Mouse (Mus musculus) megakaryocyte progenitor cell, adult 5-6 weeks (primary cell): ENCODE data around the gene Ky. TPM values are rescaled to one million over a fixed set of nuclear protein-coding genes. Genes with fewer than 3 reads are reported as not detected.

ENCODE experiments used
- ATAC-seq: replicated peaks from 2 replicates; pipeline ENCODE4 v1.8.0; 2016; ENCODE audit warnings: mild to moderate bottlenecking, moderate TSS enrichment, inconsistent platforms; ENCODE audit not compliant: poor library complexity
- total RNA-seq, 2 experiments: library from RNA; stranded (forward) in 1 of 2; stranded (reverse) in 1 of 2; fragments of 157-497, 149-512 nt in 1 of 2; fragments of 200-1000 nt in 1 of 2; gene quantifications; 2 replicates each; pipeline versions ENCODE4 v1.2.3 to v1.2.4; 2015 to 2017

Gene Ky
- total RNA-seq (2015) (0.02 TPM in 1 of 2 replicates, not detected in the other), total RNA-seq (2017) (not detected in 2 replicates)

DNA sequence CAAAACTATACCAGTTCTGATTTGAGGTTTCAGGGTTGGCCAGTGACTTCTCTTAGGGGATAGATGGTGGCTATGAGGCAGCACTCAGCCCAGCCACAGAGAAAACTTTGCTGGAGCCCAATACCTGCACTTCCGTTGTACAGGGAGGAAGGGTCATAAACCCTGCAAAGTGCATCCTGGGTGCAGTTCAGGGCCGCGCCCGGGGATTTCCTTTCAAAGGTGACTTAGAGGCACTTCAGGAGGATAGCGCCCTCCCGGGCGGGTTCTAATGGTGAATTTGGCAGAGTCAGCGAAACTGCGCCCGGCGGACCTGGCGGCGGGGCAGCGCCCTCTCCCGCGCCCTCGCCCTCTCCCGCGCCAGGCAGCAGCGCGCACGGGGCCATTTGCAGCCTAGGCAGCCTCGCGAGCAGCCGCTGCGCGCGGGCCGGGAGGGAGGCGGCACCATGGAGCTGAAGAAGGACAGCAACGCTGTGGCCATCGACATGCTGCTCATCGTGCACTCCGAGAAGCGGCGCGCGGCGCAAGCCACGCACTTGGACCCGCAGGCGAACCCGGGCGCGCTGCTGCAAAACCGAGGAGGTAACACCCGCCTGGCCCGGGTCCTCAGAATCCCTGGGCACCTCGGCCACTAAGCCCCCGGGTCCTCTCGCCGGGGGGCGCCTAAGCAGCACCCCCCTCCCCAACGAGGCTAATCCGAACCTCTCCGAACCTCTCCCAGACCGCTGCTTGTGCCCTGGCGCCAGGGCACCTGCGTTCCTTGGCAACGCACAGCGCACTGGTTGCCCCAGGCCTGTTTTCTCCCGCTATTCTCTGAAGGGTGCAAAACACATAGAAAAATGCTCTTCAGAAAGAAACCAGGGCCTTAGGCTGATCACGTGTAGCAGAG is at the start of gene Ky:
Gene Ky, plus strand, starts transcription at position 51 of the 886 bp plus-strand sequence.
- no peak for ATAC-seq

GRCm38 (mm10) chr9:102462251-102462650 is 43.3 kb upstream of the Ky start:
- no peak for ATAC-seq

GRCm38 (mm10) chr9:102465044-102465443 is 40.5 kb upstream of the Ky start:
- no peak for ATAC-seq

GRCm38 (mm10) chr9:102465726-102466125 is 39.8 kb upstream of the Ky start:
- ATAC-seq, result no peak

DNA sequence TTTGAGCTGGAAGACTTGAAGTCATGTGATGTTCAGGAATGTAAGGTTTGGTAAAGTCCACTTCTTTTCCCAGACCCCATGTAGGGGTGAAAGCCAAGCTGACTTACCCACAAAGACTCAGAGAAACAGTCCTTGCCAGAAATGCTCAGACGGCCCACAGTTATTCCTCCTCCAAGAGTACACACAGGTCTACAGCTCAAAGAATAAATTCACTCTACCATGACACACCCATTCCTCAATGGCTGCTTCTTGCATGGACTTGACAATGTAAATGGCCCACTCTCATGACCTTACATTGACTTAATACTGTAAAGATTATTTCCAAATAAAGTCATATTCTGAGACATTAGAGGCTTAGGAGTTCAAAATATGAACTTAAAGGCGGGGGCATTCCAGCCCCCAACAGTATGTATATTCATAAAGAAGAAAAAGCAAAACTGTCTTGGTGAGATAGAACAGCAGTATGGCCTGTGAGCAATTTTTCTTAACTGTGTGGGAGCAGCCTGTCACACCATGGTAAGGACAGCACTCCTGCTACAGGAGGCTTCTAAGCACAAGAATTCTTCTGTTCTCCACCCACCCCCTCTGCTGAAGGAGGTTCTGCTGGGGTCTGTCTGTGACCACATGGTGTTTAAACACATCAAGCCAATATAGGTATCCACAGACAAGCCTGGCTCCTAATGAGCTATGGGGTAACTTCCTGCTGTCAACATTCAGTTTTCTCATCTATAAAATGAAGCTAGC is 35.3 kb upstream of the Ky start:
- no peak for ATAC-seq

DNA sequence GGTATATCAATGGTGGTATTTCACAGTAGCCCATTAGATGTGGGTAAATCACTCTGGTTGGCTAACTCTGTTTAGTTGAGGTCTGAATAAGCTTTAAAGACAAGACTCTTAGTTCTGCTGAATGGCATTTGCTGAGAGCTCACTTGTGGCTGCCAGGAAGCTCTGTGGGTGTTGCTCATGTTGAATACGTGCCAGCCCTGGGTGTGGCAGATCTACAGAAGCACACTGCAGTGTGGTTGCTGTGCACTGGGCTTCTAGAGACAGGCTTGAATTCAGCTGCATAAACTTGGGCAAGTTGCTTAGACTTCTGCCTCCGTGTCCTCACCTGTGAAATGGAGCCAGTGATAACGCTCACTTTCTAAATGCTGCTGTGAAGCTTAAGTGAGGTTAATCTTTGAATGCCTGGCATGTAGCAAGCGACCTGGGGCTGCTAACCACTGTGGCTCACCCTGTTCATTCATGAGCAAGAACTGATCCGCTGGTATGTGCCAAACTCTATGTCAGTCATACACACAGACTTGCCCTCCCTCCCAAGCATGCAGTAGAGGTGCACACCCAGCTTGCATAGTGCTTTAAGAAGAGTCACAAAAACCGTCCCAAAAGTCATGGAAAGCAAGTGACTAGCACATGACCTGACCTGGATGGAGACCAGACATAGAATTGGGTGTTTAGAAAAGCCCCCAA is 27.6 kb upstream of the Ky start:
- no peak for ATAC-seq

DNA sequence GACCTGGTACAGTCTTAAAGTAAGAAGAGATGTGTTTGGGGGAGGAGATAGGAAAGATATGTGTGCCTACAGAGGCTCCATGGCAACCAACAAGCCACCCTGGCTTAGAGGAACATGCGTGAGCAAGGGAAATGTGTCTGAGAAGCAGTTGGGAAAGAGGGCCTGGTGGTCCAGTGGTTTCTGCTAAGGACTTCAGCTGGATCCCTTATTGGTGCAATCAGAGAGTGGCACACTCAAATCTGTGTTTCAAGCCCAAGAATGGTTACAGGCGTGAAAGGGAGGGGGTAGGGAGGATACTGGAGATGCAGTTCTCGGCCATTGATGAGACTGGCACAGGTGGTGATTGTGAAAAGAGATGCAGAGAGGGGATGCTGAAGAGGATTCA is 27.1 kb upstream of the Ky start:
- ATAC-seq, result no peak

GRCm38 (mm10) chr9:102479022-102479421 is 26.5 kb upstream of the Ky start:
- peak; percentile 86 for ATAC-seq

GRCm38 (mm10) chr9:102492031-102492795 is 13.3 kb upstream of the Ky start:
- peak; percentile 52 for ATAC-seq

GRCm38 (mm10) chr9:102493044-102493443 is 12.5 kb upstream of the Ky start:
- ATAC-seq, result no peak

GRCm38 (mm10) chr9:102493916-102494315 is 11.6 kb upstream of the Ky start:
- ATAC-seq, result no peak

GRCm38 (mm10) chr9:102494454-102494853 is 11.1 kb upstream of the Ky start:
- ATAC-seq, result no peak

DNA sequence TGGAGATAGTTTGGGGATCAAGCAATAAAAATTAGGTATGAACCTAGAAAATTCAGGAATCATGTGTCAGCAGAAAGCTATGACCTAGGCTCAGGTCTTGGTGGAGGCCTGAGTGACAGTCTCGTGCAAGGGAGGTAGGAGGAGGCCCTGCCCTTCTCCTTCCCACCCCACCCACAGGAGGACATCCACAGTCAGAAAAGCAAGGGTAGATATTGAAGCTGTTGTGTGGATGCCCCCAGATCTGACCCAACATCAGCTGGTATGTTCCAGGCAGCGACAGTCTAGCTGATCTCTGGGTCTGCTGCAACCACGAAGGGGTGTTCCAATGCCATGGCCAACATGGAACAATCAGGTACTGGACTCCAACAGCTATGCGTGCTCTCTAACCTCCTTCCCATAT is 10.3 kb upstream of the Ky start:
- no peak for ATAC-seq

DNA sequence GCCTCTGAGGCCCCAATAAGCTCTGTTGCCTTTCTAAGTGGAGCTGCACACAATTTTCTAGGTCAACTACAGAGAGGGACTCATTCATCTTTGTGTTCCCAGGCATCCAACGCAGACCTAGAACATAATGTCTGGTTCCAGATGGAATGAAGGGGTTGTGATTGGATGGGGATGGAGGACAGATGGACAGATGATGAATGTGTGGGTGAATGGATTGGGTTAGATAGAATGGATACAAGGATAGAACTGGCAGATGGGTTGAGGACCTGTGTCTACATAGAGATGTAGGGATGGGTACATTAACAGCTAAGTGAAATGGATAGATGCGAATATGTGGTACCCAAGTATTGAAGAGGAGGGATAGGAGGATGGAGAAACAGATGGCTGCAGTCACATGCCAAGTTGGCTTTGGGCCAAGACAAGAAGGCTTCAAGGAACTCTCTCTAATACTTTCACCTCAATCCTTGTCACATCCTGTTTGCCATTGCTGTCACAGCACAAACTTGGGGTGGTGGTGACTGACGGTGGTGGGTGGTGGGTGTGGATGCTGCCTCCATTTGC is 9.0 kb upstream of the Ky start:
- no peak for ATAC-seq

- no peak for ATAC-seq
Observed at GRCm38 (mm10) chr9:102497089-102497690, 8.4 kb upstream of the Ky start.

DNA sequence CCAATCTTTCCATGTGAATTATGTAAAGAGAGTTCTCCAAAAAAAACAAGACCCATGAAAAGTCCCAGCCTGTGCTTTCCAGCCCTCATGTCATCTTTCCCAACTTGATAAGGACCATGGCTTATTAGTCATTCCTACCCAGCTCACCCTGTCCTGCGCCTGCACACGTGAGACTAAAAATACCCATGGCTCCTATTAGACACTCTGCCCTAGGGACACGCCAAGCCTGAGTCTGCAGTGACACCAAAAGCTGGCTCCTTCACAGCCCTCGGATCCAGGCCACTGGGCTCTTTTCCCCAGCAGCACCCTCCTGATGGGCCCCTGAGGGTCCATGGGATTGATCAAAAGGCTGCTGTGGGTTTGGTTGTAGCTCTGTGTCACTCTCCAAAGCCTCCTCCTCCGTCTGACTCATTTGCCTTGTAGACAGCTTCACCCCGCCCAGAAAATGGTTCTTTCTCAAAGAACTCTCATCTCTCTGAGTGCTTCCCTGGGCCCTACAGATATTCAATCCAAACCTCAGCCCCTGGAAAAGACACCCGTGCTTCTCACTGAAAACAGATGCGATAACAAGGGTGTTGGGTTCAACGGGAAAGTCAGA is 7.6 kb upstream of the Ky start:
- ATAC-seq, result no peak

DNA sequence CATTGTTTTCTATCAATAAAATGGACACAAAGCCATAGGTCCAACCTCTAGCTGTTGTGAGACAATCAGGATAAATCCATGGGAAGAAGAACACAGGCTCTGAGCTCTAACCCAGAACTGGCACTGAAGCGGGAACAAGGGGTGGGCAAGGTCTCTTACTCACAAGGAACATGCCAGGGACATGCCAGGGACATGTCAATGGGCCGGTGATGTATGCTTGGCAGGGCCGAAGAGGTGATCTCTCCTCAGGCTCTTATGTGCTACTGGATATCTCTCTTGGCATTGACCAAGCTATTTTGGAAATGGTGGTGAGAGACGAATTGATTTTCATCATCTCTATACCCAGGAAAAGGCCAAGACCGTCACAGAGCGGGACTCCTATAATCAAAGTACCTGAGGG is 6.8 kb upstream of the Ky start:
- no peak for ATAC-seq

- no peak for ATAC-seq
Observed at GRCm38 (mm10) chr9:102499266-102499665, 6.3 kb upstream of the Ky start.

GRCm38 (mm10) chr9:102499746-102500145 is 5.8 kb upstream of the Ky start:
- ATAC-seq, result no peak

- ATAC-seq, result no peak
Observed at GRCm38 (mm10) chr9:102501113-102501512, 4.4 kb upstream of the Ky start.
